Mouse (Mus musculus): ENCODE results near the gene Myl4. TPM values are rescaled to one million over a fixed set of nuclear protein-coding genes. Genes with fewer than 3 reads are reported as not detected.

The Myl4 gene
- polyA plus RNA-seq (2012; rRNA removed), result 3.0 and 67.6 TPM in 2 replicates

DNA sequence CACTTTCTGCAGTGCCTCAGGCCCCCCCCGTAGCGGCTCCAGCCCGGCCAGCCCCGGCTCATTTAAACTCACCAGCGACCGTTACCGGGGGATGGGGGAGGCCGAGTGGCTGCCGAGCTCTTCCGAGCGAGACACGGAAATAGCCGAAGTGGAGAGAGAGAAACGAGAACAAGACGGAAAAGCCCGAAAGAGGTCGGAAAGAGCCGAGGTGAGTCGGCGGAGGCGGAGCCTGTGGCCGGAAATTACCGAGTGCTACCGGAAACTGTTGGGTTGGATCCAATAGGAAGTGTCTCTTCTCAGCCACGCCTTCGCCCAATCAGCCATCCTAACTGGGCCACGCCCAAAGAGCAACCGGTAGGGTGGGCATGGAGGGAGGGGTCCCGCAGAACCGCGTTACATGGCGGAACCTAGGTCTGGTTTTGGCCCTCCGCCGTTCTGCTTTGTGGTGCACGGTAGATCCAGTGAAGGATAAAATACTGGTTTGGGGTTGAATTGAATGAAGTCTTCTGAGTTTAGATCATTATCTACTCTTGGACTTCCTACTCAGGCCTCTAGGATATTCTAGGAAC lies at the start of gene Myl4, which contains the start of gene Cdc27:
TSS of gene Myl4 (plus strand) at position 258 of the 569 bp plus-strand sequence.
TSS of gene Cdc27 (minus strand) at position 215 of the 569 bp plus-strand sequence.

GRCm38 (mm10) chr11:104607491-104608245 lies 57.2 kb downstream of the Myl4 start, which contains the start of gene Itgb3:
Gene Itgb3 (plus strand): TSS chr11:104608000.

Other genes starting within 250 kb of the Myl4 start
- gene Kansl1, start 81.8 kb upstream of the Myl4 start, polyA plus RNA-seq (2012; rRNA removed), result 112 and 120 TPM in 2 replicates
- gene Cdc27, start within 50 bp of the Myl4 start, polyA plus RNA-seq (2012; rRNA removed), result 29.5 and 30.7 TPM in 2 replicates
- 1.1 and 1.8 TPM in 2 replicates for gene Itgb3, start 57.3 kb downstream of the Myl4 start, polyA plus RNA-seq (2012; rRNA removed)
- gene Gm11639, start 135.0 kb downstream of the Myl4 start, polyA plus RNA-seq (2012; rRNA removed), result 0.01 and 0.06 TPM in 2 replicates